Mouse (Mus musculus) liver, embryonic 16.5 days (tissue): ENCODE measurements around the gene Hic1. TPM values are rescaled to one million over a fixed set of nuclear protein-coding genes. Genes with fewer than 3 reads are reported as not detected.

Source experiments
- ATAC-seq: fragments of 200-750 bp; cut with Nextera tagmentation; 2 replicates; pipeline ENCODE4 v1.8.0; 2017; ENCODE audit warnings: low read depth, mild to moderate bottlenecking, moderate number of reproducible peaks, moderate library complexity
- H3K27ac ChIP-seq: fragments of 300-500 bp; sonication (generic); 2 replicates; pipeline ENCODE4 v1.5.1; 2014; ENCODE audit warnings: mild to moderate bottlenecking, low read length
- H3K27me3 ChIP-seq: fragments of 300-500 bp; sonication (generic); 2 replicates; pipeline ENCODE4 v1.6.1; 2014; ENCODE audit warnings: low read depth, low read length, mixed read lengths; ENCODE audit not compliant: control insufficient read depth, insufficient read depth
- H3K36me3 ChIP-seq: fragments of 300-500 bp; sonication (generic); 2 replicates; pipeline ENCODE4 v1.6.1; 2014; ENCODE audit warnings: mild to moderate bottlenecking; ENCODE audit not compliant: control insufficient read depth, insufficient read depth
- H3K4me1 ChIP-seq: fragments of 300-500 bp; sonication (generic); 2 replicates; pipeline ENCODE4 v1.6.1; 2014; ENCODE audit warnings: low read depth, low read length, mixed read lengths; ENCODE audit not compliant: control insufficient read depth
- H3K4me2 ChIP-seq: fragments of 300-500 bp; sonication (generic); 2 replicates; pipeline ENCODE4 v1.6.1; 2014; ENCODE audit warnings: low read depth, low read length, mixed read lengths
- H3K4me3 ChIP-seq: fragments of 300-500 bp; sonication (generic); 2 replicates; pipeline ENCODE4 v1.5.1; 2014; ENCODE audit warnings: low read depth, mild to moderate bottlenecking, low read length
- H3K9ac ChIP-seq: fragments of 300-500 bp; sonication (generic); 2 replicates; pipeline ENCODE4 v1.6.1; 2014; ENCODE audit warnings: low read depth, low read length
- H3K9me3 ChIP-seq: fragments of 300-500 bp; sonication (generic); replicated peaks from 2 replicates; pipeline ENCODE4 v1.6.1; 2016; ENCODE audit warnings: low read length; ENCODE audit not compliant: control insufficient read depth
- WGBS: fragments of 180-500 bp; shearing (Covaris S2); extraction: QIAGEN DNeasy Blood & Tissue Kit; methylation state at CpG from one replicate; pipeline ENCODE4 v1.1.7; 2014; ENCODE audit not compliant: insufficient replicate concordance; 5-methylcytosine and 5-hydroxymethylcytosine counted together
- polyA plus RNA-seq: library from polyadenylated mRNA; unstranded; fragments of >200 nt; fragmentation: Nextera tagmentation; extraction: Ambion mirVana; gene quantifications from 2 replicates; pipeline ENCODE4 v1.2.1, GENCODE M21; 2015

Gene Hic1
- polyA plus RNA-seq, 1 experiment from 2014 or later: 1.0 TPM

DNA sequence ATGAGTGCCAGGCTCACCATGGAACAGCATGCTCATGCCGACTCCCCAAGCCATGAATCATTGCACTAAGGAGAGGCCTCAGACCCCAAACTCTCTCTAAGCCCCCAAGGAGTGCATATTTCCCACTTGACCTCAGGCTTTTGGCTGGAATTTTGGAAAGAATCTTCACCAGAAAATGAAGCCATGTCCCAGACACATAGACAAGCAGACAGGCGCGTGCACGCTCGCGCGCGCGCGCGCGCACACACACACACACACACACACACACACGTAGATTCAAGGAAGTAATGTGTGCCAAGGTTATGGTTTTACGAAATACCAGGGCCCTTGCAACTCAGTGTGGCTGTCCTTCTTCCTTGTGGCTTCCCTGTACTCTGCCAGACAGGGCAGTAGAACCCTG is 10.9 kb downstream of the Hic1 start:
- no peak overlapping the region for H3K9ac ChIP-seq
- no peaks in the 10 kb centered on the region for H3K27me3 ChIP-seq
- ATAC-seq: no peak
- H3K4me2 ChIP-seq: no peak overlapping the region
- H3K36me3 ChIP-seq: no peaks in the 10 kb centered on the region
- peaks cover 3% of the 10 kb centered on the region for H3K4me1 ChIP-seq
- 92% methylated on average over 14 of the region's 14 CpGs for WGBS
- H3K27ac ChIP-seq: no peak overlapping the region
- no peak overlapping the region for H3K4me3 ChIP-seq
- no peaks in the 10 kb centered on the region for H3K9me3 ChIP-seq

- Histone ChIP-seq H3K9me3 (no peaks in the 10 kb centered on the region), H3K36me3 (no peaks in the 10 kb centered on the region), H3K4me3 (no peak overlapping the region), H3K4me2 (no peak overlapping the region), H3K4me1 (peaks cover 4% of the 10 kb centered on the region), H3K27ac (no peak overlapping the region), H3K9ac (no peak overlapping the region), H3K27me3 (no peaks in the 10 kb centered on the region)
- ATAC-seq: no peak
- 45% methylated on average over 2 of the region's 2 CpGs for WGBS
Measured at GRCm38 (mm10) chr11:75157901-75158300, 11.4 kb downstream of the Hic1 start.

- Histone ChIP-seq H3K9me3 (no peaks in the 10 kb centered on the region), H3K4me1 (peaks cover 4% of the 10 kb centered on the region), H3K36me3 (no peaks in the 10 kb centered on the region), H3K27ac (no peak overlapping the region), H3K27me3 (no peaks in the 10 kb centered on the region), H3K4me2 (no peak overlapping the region), H3K9ac (no peak overlapping the region), H3K4me3 (no peak overlapping the region)
- 60% methylated on average over 4 of the region's 4 CpGs for WGBS
- no peak for ATAC-seq
Measured at GRCm38 (mm10) chr11:75157037-75157436, 12.3 kb downstream of the Hic1 start.

DNA sequence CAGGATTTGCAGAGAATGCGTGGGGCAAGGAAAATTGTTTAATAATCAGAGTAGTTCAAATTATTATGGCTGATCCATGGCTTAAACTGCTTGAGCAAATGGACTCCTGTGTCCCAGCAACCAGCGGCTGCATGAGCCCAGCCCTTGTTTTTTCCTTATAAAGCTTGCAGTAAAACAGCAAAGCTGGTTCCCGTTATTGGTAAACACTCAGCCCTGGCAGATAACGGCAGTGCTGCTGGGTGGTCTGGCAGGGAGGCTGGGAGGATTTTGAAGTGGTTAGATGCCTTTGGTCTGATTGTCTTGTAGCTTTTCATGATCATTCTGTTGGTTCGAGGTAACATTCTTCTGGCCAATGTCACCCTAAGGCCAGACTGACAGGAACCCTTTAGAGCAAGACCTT is 12.9 kb downstream of the Hic1 start:
- ATAC-seq: no peak
- 66% methylated on average over 5 of the region's 5 CpGs for WGBS
- Histone ChIP-seq H3K9ac (no peak overlapping the region), H3K27me3 (no peaks in the 10 kb centered on the region), H3K4me1 (peaks cover 4% of the 10 kb centered on the region), H3K9me3 (no peaks in the 10 kb centered on the region), H3K4me2 (no peak overlapping the region), H3K4me3 (no peak overlapping the region), H3K27ac (no peak overlapping the region), H3K36me3 (no peaks in the 10 kb centered on the region)

GRCm38 (mm10) chr11:75155985-75156384 is 13.3 kb downstream of the Hic1 start:
- Histone ChIP-seq H3K9ac (no peak overlapping the region), H3K4me1 (peaks cover 4% of the 10 kb centered on the region), H3K36me3 (no peaks in the 10 kb centered on the region), H3K4me2 (no peak overlapping the region), H3K4me3 (no peak overlapping the region), H3K27ac (no peak overlapping the region), H3K27me3 (no peaks in the 10 kb centered on the region), H3K9me3 (no peaks in the 10 kb centered on the region)
- WGBS: 53% methylated on average over 6 of the region's 6 CpGs
- no peak for ATAC-seq

DNA sequence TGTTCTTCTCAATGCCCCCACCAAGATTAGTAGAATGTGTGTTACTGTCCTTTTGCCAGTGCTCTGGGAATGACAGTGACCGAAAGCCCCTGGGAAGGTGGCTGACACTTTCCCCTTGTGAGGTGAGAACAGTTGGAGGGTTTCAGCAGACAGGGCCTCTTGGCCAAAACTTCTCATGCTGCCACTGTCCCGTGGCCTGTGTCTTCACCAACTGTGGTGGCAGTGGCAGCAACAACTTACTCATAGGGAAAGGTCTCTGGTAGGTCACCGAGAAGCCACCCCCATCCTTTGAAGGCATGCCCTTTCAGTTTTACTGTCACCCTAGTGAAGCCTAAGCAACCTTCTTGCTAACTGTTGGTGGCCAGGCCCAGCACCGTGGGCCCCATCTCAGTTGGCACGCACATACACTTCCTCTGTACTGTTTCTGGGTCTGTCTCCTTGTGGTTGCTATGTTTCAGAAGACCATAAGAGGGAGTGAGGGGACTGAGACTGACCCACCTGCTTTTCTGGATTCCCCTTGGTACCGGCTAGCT is 15.2 kb downstream of the Hic1 start:
- no peak overlapping the region for H3K9ac ChIP-seq
- H3K36me3 ChIP-seq: no peaks in the 10 kb centered on the region
- H3K4me1 ChIP-seq: peaks cover 4% of the 10 kb centered on the region
- H3K4me2 ChIP-seq: no peak overlapping the region
- H3K27ac ChIP-seq: no peak overlapping the region
- WGBS: 41% methylated on average over 6 of the region's 6 CpGs
- H3K27me3 ChIP-seq: no peaks in the 10 kb centered on the region
- no peak for ATAC-seq
- no peaks in the 10 kb centered on the region for H3K9me3 ChIP-seq
- H3K4me3 ChIP-seq: no peak overlapping the region

DNA sequence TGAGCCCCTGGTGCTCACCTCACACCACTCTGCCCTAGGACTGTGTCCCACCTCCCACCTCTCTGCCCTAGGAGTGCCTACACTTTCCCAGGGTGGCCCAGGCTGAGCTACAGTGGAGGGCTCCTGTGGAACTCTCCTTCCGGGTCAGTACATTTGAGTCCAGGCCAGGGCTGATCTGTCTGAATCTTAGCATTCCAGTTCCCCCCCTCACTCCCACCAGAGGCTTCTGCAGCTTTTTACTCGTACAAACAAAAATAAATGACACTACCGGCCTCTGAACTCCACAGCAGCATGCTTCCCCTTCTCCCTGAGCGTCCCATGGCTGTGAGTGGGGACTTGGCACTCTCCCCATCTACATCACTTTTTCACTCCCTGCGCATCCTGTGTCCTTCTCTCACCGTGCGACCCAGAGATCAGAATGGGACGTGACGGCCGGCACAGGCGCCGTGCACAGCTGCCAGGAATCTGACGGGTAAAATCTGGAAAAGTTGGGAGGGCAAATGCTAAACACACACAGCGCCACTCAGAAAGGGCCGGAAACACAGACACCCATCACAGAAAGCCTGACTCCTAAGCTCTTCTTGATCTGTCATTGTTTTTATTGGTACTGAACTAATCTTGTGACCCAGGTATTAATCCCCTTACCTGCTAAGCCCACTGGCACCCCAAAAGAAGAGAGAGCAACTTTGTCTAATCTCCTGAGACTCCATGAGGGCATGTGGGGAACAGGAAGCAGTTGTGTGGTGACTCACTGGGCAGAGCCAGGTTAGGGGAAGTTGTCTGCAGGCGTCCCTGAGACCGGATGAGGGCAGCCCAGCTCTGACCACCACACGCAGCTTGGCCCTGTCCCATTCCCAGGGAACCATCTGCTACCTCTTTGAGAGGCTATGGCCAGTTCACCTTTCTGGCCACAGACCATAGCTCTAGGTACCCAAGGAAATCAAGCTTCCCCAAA is 16.4 kb downstream of the Hic1 start:
- 57% methylated on average over 18 of the region's 18 CpGs for WGBS
- peak; percentile 37; the same call in 1 of the 2 replicates for ATAC-seq

GRCm38 (mm10) chr11:75150346-75150745 is 19.0 kb downstream of the Hic1 start:
- Histone ChIP-seq H3K27me3 (no peaks in the 10 kb centered on the region), H3K9ac (no peak overlapping the region), H3K4me3 (no peak overlapping the region), H3K9me3 (no peaks in the 10 kb centered on the region), H3K27ac (no peak overlapping the region), H3K4me2 (no peak overlapping the region), H3K36me3 (no peaks in the 10 kb centered on the region; the same call in 1 of the 2 replicates), H3K4me1 (peaks cover 15% of the 10 kb centered on the region)
- WGBS: 59% methylated on average over 1 of the region's 1 CpGs
- no peak for ATAC-seq

More for the DNA sequence above, 16.4 kb downstream of the Hic1 start:
- Histone ChIP-seq H3K27me3 (no peaks in the 10 kb centered on the region), H3K9me3 (no peaks in the 10 kb centered on the region), H3K27ac (peak overlapping the region; percentile 51; the same call in 1 of the 2 replicates), H3K4me1 (peaks cover 6% of the 10 kb centered on the region), H3K9ac (no peak overlapping the region), H3K36me3 (no peaks in the 10 kb centered on the region), H3K4me3 (no peak overlapping the region), H3K4me2 (no peak overlapping the region)
